Mouse (Mus musculus) Muller cell, postnatal 12 days (primary cell): ENCODE results near the gene Dpp7.
A peak's percentile ranks its signal among the peaks of the same experiment; 100 is the strongest.

Experiments used
- DNase-seq: peaks from one replicate; pipeline ENCODE4 v3.0.0-alpha.2; 2015; ENCODE audit errors: inconsistent ontology term

The Dpp7 gene

GRCm38 (mm10) chr2:25356208-25357079 is at the start of gene Dpp7:
Gene Dpp7, minus strand, starts transcription at chr2:25356359.
- DNase-seq: peak; percentile 81

GRCm38 (mm10) chr2:25403994-25404393 is 47.8 kb upstream of the Dpp7 start:
- DNase-seq: no peak

GRCm38 (mm10) chr2:25402972-25403601 is 46.9 kb upstream of the Dpp7 start:
- peak; percentile 90 for DNase-seq

GRCm38 (mm10) chr2:25402377-25402971 is 46.3 kb upstream of the Dpp7 start:
- peak; percentile 80 for DNase-seq

GRCm38 (mm10) chr2:25400764-25401163 is 44.6 kb upstream of the Dpp7 start:
- peak; percentile 60 for DNase-seq

- no peak for DNase-seq
Observed at GRCm38 (mm10) chr2:25400291-25400690, 44.1 kb upstream of the Dpp7 start.

- DNase-seq: no peak
Observed at GRCm38 (mm10) chr2:25399051-25399450, 42.9 kb upstream of the Dpp7 start, which contains the start of gene Npdc1. Gene Npdc1, plus strand, starts transcription at chr2:25399351.

GRCm38 (mm10) chr2:25398065-25398464 is 41.9 kb upstream of the Dpp7 start:
- no peak for DNase-seq

GRCm38 (mm10) chr2:25397010-25397409 is 40.9 kb upstream of the Dpp7 start:
- no peak for DNase-seq

GRCm38 (mm10) chr2:25396597-25396983 is 40.4 kb upstream of the Dpp7 start:
- peak; percentile 16 for DNase-seq

GRCm38 (mm10) chr2:25395721-25396596 is 39.8 kb upstream of the Dpp7 start, which contains the start of gene Entpd2:
Gene Entpd2, plus strand, starts transcription at chr2:25395874.
- peak; percentile 66 for DNase-seq

GRCm38 (mm10) chr2:25394281-25395221 is 38.4 kb upstream of the Dpp7 start:
- peak; percentile 96 for DNase-seq

- no peak for DNase-seq
Observed at GRCm38 (mm10) chr2:25391266-25391665, 35.1 kb upstream of the Dpp7 start.

GRCm38 (mm10) chr2:25384492-25384891 is 28.3 kb upstream of the Dpp7 start:
- DNase-seq: no peak

- DNase-seq: peak; percentile 51
Observed at GRCm38 (mm10) chr2:25376589-25376988, 20.4 kb upstream of the Dpp7 start.

GRCm38 (mm10) chr2:25373431-25373830 is 17.3 kb upstream of the Dpp7 start:
- no peak for DNase-seq

GRCm38 (mm10) chr2:25372644-25373391 is 16.7 kb upstream of the Dpp7 start:
- no peak for DNase-seq

GRCm38 (mm10) chr2:25371764-25372643 is 15.8 kb upstream of the Dpp7 start, which contains the start of gene Sapcd2:
Gene Sapcd2, plus strand, starts transcription at chr2:25372321.
- DNase-seq: peak; percentile 93
